Mouse (Mus musculus): Measurements from ENCODE around the gene Aldh4a1. TPM values are rescaled to one million over a fixed set of nuclear protein-coding genes. Genes with fewer than 3 reads are reported as not detected.

Aldh4a1 gene
- polyA plus RNA-seq (2014; fragmentation: Nextera tagmentation; extraction: Ambion mirVana) = 14.5 and 16.2 TPM in 2 replicates

GRCm38 (mm10) chr4:139622373-139623282, at the start of gene Aldh4a1:
TSS of gene Aldh4a1 (plus strand) at chr4:139622866.
- Histone ChIP-seq H3K4me2 (ENCODE audit: low read depth, low read length, severe bottlenecking) (peak within 1 kb of the TSS; percentile 87), H3K9ac (ENCODE audit: low read length) (peak within 1 kb of the TSS; percentile 72), H3K27me3 (ENCODE audit: control insufficient read depth, insufficient read depth, low read length) (no peaks in the 10 kb centered on the region), H3K27ac (ENCODE audit: low read depth, low read length) (peak within 1 kb of the TSS; percentile 57; the same call in 1 of the 2 replicates), H3K4me1 (replicated peaks; ENCODE audit: control insufficient read depth, insufficient read depth, low read length) (peaks cover 3% of the 10 kb centered on the region; the same call in 1 of the 2 replicates), H3K36me3 (ENCODE audit: control insufficient read depth, insufficient read depth, low read length) (no peaks in the 10 kb centered on the region), H3K4me3 (ENCODE audit: low read depth, low read length) (peak within 1 kb of the TSS; percentile 64), H3K9me3 (ENCODE audit: control insufficient read depth, low read length) (no peaks in the 10 kb centered on the region)
- ATAC-seq (replicated peaks; ENCODE audit: low FRiP score) = peak; percentile 100
- WGBS = 2% methylated on average over 36 of the region's 38 CpGs
- DNase-seq (ENCODE audit: low spot score) = peak; percentile 94

DNA sequence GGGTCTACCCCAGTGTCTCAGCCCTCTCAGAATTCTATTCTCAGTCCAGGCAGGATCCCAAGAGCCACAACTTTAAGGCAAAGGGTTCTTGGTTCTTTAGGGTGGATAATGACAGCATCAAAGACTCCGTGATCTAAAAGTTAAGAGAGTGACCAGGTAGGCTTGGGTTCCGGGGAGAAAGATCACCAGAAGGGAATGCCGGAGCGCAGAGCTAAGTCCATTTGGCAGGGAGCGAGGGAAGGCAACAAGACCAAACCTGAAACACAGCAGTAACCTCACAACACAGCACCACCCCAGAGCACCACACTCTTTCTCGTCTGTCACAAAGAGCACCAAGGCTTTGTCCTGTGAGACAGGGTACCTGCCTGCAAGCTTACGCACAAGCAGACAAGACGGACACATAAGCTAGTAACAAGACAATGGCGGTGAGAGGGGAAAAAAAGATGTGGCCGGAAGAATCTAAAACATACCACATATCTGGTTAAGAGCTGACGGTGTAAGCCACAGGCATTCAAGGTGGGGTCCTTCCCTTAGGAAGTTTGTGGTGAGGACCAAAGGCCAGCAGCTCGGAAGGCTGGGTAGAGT, 49.6 kb upstream of the Aldh4a1 start:
- Histone ChIP-seq H3K4me3 (ENCODE audit: low read depth, low read length) (no peak overlapping the region), H3K9ac (ENCODE audit: low read length) (no peak overlapping the region; the same call in 1 of the 2 replicates), H3K4me1 (replicated peaks; ENCODE audit: control insufficient read depth, insufficient read depth, low read length) (peaks cover 18% of the 10 kb centered on the region), H3K9me3 (ENCODE audit: control insufficient read depth, low read length) (no peaks in the 10 kb centered on the region), H3K27ac (ENCODE audit: low read depth, low read length) (no peak overlapping the region), H3K27me3 (ENCODE audit: control insufficient read depth, insufficient read depth, low read length) (no peaks in the 10 kb centered on the region; the same call in none of the 2 replicates), H3K4me2 (ENCODE audit: low read depth, low read length, severe bottlenecking) (no peak overlapping the region), H3K36me3 (ENCODE audit: control insufficient read depth, insufficient read depth, low read length) (no peaks in the 10 kb centered on the region)
- no peak for ATAC-seq (replicated peaks; ENCODE audit: low FRiP score)
- no peak for DNase-seq (ENCODE audit: low spot score)
- WGBS = 86% methylated on average over 12 of the region's 12 CpGs

GRCm38 (mm10) chr4:139574156-139574798, 48.4 kb upstream of the Aldh4a1 start:
- peak overlapping the region; percentile 99 for H3K4me2 ChIP-seq (ENCODE audit: low read depth, low read length, severe bottlenecking)
- H3K36me3 ChIP-seq (ENCODE audit: control insufficient read depth, insufficient read depth, low read length) = no peaks in the 10 kb centered on the region
- WGBS = under 1% methylated on average over 48 of the region's 52 CpGs
- DNase-seq (ENCODE audit: low spot score) (peak; percentile 100), ATAC-seq (replicated peaks; ENCODE audit: low FRiP score) (peak; percentile 94)
- H3K27ac ChIP-seq (ENCODE audit: low read depth, low read length) = peak overlapping the region; percentile 62
- no peaks in the 10 kb centered on the region for H3K9me3 ChIP-seq (ENCODE audit: control insufficient read depth, low read length)
- no peaks in the 10 kb centered on the region; the same call in none of the 2 replicates for H3K27me3 ChIP-seq (ENCODE audit: control insufficient read depth, insufficient read depth, low read length)
- peak overlapping the region; percentile 75 for H3K4me3 ChIP-seq (ENCODE audit: low read depth, low read length)
- peaks cover 18% of the 10 kb centered on the region for H3K4me1 ChIP-seq (replicated peaks; ENCODE audit: control insufficient read depth, insufficient read depth, low read length)
- H3K9ac ChIP-seq (ENCODE audit: low read length) = peak overlapping the region; percentile 72

- Histone ChIP-seq H3K27ac (ENCODE audit: low read depth, low read length) (peak overlapping the region; percentile 62), H3K9me3 (ENCODE audit: control insufficient read depth, low read length) (no peaks in the 10 kb centered on the region), H3K4me2 (ENCODE audit: low read depth, low read length, severe bottlenecking) (peak overlapping the region; percentile 99), H3K4me3 (ENCODE audit: low read depth, low read length) (peak overlapping the region; percentile 75), H3K9ac (ENCODE audit: low read length) (peak overlapping the region; percentile 72), H3K27me3 (ENCODE audit: control insufficient read depth, insufficient read depth, low read length) (no peaks in the 10 kb centered on the region; the same call in none of the 2 replicates), H3K4me1 (replicated peaks; ENCODE audit: control insufficient read depth, insufficient read depth, low read length) (peaks cover 19% of the 10 kb centered on the region), H3K36me3 (ENCODE audit: control insufficient read depth, insufficient read depth, low read length) (no peaks in the 10 kb centered on the region)
- peak; percentile 74 for ATAC-seq (replicated peaks; ENCODE audit: low FRiP score)
- DNase-seq (ENCODE audit: low spot score) = peak; percentile 79
- under 1% methylated on average over 94 of the region's 111 CpGs for WGBS
These were observed 47.6 kb upstream of the Aldh4a1 start for GRCm38 (mm10) chr4:139574799-139575672.

GRCm38 (mm10) chr4:139575673-139576003, 47.0 kb upstream of the Aldh4a1 start:
- Histone ChIP-seq H3K27ac (ENCODE audit: low read depth, low read length) (no peak overlapping the region), H3K4me2 (ENCODE audit: low read depth, low read length, severe bottlenecking) (peak overlapping the region; percentile 99), H3K4me3 (ENCODE audit: low read depth, low read length) (peak overlapping the region; percentile 75), H3K4me1 (replicated peaks; ENCODE audit: control insufficient read depth, insufficient read depth, low read length) (peaks cover 24% of the 10 kb centered on the region), H3K9me3 (ENCODE audit: control insufficient read depth, low read length) (no peaks in the 10 kb centered on the region), H3K36me3 (ENCODE audit: control insufficient read depth, insufficient read depth, low read length) (no peaks in the 10 kb centered on the region), H3K27me3 (ENCODE audit: control insufficient read depth, insufficient read depth, low read length) (no peaks in the 10 kb centered on the region; the same call in none of the 2 replicates), H3K9ac (ENCODE audit: low read length) (peak overlapping the region; percentile 72)
- DNase-seq (ENCODE audit: low spot score) (no peak), ATAC-seq (replicated peaks; ENCODE audit: low FRiP score) (no peak)
- WGBS = 9% methylated on average over 14 of the region's 14 CpGs

DNA sequence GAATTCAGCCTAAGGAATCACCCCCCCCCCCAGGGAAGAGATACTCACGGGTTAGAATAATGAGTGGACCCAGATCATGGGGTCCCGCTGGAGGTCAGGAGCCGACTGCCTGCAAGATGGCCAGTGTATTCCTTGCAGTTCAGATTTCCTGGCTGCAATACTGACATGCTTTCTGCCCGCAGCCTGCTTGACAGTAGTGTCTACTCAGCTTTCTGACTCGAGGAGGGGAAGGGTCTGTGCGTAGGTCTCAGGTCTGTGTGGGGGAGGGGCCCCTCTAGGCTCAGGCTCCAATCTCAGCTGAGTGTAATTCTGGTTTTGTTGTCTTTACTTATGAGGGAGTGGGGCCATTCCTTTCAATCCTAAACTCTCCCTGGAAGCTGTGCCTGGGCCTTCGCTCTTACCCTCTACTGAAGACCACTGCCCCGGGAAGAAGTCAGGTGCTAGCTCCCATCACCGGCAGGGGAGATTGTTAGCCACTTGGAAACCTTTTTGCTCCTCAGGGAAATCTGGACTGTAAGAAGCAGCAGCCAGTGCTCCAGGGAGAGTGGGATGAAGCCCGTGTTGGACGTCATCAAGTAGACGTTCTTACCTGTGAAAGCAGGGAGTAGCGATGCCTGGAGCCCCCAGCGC, 46.3 kb upstream of the Aldh4a1 start:
- Histone ChIP-seq H3K36me3 (ENCODE audit: control insufficient read depth, insufficient read depth, low read length) (no peaks in the 10 kb centered on the region), H3K4me3 (ENCODE audit: low read depth, low read length) (peak overlapping the region; percentile 75; the same call in 1 of the 2 replicates), H3K27me3 (ENCODE audit: control insufficient read depth, insufficient read depth, low read length) (no peaks in the 10 kb centered on the region; the same call in none of the 2 replicates), H3K4me2 (ENCODE audit: low read depth, low read length, severe bottlenecking) (peak overlapping the region; percentile 99; the same call in 1 of the 2 replicates), H3K27ac (ENCODE audit: low read depth, low read length) (no peak overlapping the region), H3K4me1 (replicated peaks; ENCODE audit: control insufficient read depth, insufficient read depth, low read length) (peaks cover 29% of the 10 kb centered on the region), H3K9ac (ENCODE audit: low read length) (no peak overlapping the region), H3K9me3 (ENCODE audit: control insufficient read depth, low read length) (no peaks in the 10 kb centered on the region)
- ATAC-seq (replicated peaks; ENCODE audit: low FRiP score) = no peak
- DNase-seq (ENCODE audit: low spot score) = no peak
- WGBS = 59% methylated on average over 14 of the region's 14 CpGs

GRCm38 (mm10) chr4:139577006-139577405, 45.7 kb upstream of the Aldh4a1 start:
- ATAC-seq (replicated peaks; ENCODE audit: low FRiP score) (no peak), DNase-seq (ENCODE audit: low spot score) (no peak)
- Histone ChIP-seq H3K4me3 (ENCODE audit: low read depth, low read length) (no peak overlapping the region), H3K4me1 (replicated peaks; ENCODE audit: control insufficient read depth, insufficient read depth, low read length) (peaks cover 32% of the 10 kb centered on the region), H3K9ac (ENCODE audit: low read length) (no peak overlapping the region), H3K9me3 (ENCODE audit: control insufficient read depth, low read length) (no peaks in the 10 kb centered on the region), H3K4me2 (ENCODE audit: low read depth, low read length, severe bottlenecking) (no peak overlapping the region), H3K27ac (ENCODE audit: low read depth, low read length) (no peak overlapping the region), H3K36me3 (ENCODE audit: control insufficient read depth, insufficient read depth, low read length) (no peaks in the 10 kb centered on the region), H3K27me3 (ENCODE audit: control insufficient read depth, insufficient read depth, low read length) (no peaks in the 10 kb centered on the region; the same call in none of the 2 replicates)
- WGBS = 86% methylated on average over 7 of the region's 7 CpGs
